Mouse (Mus musculus) heart, embryonic 16.5 days (tissue): ENCODE data around the gene Dguok. TPM values are rescaled to one million over a fixed set of nuclear protein-coding genes. Genes with fewer than 3 reads are reported as not detected.
A peak's percentile ranks its signal among the peaks of the same experiment; 100 is the strongest.

Experiments used
- ATAC-seq: fragments of 200-750 bp; cut with Nextera tagmentation; replicated peaks from 2 replicates; pipeline ENCODE4 v1.8.0; 2017; ENCODE audit warnings: moderate number of reproducible peaks; ENCODE audit not compliant: insufficient read depth, low FRiP score; ENCODE audit errors: extremely low read depth
- H3K27ac ChIP-seq: fragments of 300-500 bp; sonication (generic); 2 replicates; pipeline ENCODE4 v1.5.1; 2014; ENCODE audit warnings: mild to moderate bottlenecking, low read length, control low read depth, moderate library complexity
- H3K27me3 ChIP-seq: fragments of 300-500 bp; sonication (generic); 2 replicates; pipeline ENCODE4 v1.6.1; 2014; ENCODE audit warnings: low read length, mixed read lengths; ENCODE audit not compliant: control insufficient read depth, insufficient read depth
- H3K36me3 ChIP-seq: fragments of 300-500 bp; sonication (generic); 2 replicates; pipeline ENCODE4 v1.6.1; 2014; ENCODE audit not compliant: control insufficient read depth, insufficient read depth
- H3K4me1 ChIP-seq: fragments of 300-500 bp; sonication (generic); 2 replicates; pipeline ENCODE4 v1.6.1; 2014; ENCODE audit warnings: low read length, mixed read lengths; ENCODE audit not compliant: control insufficient read depth, insufficient read depth
- H3K4me2 ChIP-seq: fragments of 300-500 bp; sonication (generic); 2 replicates; pipeline ENCODE4 v1.6.1; 2014; ENCODE audit warnings: low read depth, mild to moderate bottlenecking, control low read depth, low read length
- H3K4me3 ChIP-seq: fragments of 300-500 bp; sonication (generic); 2 replicates; pipeline ENCODE4 v1.5.1; 2014; ENCODE audit warnings: mild to moderate bottlenecking, control low read depth, low read length
- H3K9ac ChIP-seq: fragments of 300-500 bp; sonication (generic); 2 replicates; pipeline ENCODE4 v1.6.1; 2014; ENCODE audit warnings: low read length, control low read depth
- H3K9me3 ChIP-seq: fragments of 300-500 bp; sonication (generic); replicated peaks from 2 replicates; pipeline ENCODE4 v1.6.1; 2016; ENCODE audit warnings: low read length; ENCODE audit not compliant: control insufficient read depth
- WGBS: fragments of 180-500 bp; shearing (Covaris S2); extraction: QIAGEN DNeasy Blood & Tissue Kit; methylation state at CpG from one replicate; pipeline ENCODE4 v1.1.7; 2014; 5-methylcytosine and 5-hydroxymethylcytosine counted together
- polyA plus RNA-seq: library from polyadenylated mRNA; unstranded; fragments of >200 nt; fragmentation: Nextera tagmentation; extraction: Ambion mirVana; gene quantifications from 2 replicates; pipeline ENCODE4 v1.2.1, GENCODE M21; 2015

Gene Dguok
- polyA plus RNA-seq, 1 experiment from 2014 or later = 57.6 TPM

DNA sequence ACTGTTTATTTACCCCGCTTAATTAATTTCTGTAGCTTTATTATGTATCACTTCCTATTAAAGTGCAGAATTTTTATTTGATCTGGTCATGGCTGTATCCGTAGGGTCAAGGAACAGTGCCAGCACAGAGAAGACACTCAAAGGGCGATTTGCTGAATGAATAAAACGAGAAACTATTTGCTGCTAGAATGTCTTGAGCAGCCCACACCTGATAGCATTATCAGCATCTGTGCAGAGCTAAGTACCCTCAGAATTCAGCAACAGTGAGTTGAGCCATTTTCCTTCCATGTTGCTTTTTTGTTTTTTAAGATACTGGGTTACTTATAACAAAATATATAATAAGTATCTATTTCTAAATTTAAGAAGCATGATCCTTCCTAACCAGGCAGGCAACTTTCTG lies 1.2 kb downstream of the Dguok start:
- peaks cover 20% of the 10 kb centered on the region for H3K4me1 ChIP-seq
- no peak overlapping the region for H3K9ac ChIP-seq
- peak overlapping the region; percentile 88 for H3K4me3 ChIP-seq
- 76% methylated on average over 4 of the region's 4 CpGs for WGBS
- peak overlapping the region; percentile 73 for H3K4me2 ChIP-seq
- no peaks in the 10 kb centered on the region; the same call in 1 of the 2 replicates for H3K9me3 ChIP-seq
- ATAC-seq = no peak
- H3K27ac ChIP-seq = peak overlapping the region; percentile 96
- no peaks in the 10 kb centered on the region for H3K27me3 ChIP-seq
- peaks cover under 1% of the 10 kb centered on the region; the same call in 1 of the 2 replicates for H3K36me3 ChIP-seq

GRCm38 (mm10) chr6:83503361-83503760 lies 3.4 kb downstream of the Dguok start:
- Histone ChIP-seq H3K4me3 (no peak overlapping the region), H3K27ac (no peak overlapping the region), H3K9me3 (no peaks in the 10 kb centered on the region; the same call in 1 of the 2 replicates), H3K27me3 (no peaks in the 10 kb centered on the region), H3K4me1 (peaks cover 20% of the 10 kb centered on the region), H3K4me2 (no peak overlapping the region), H3K9ac (no peak overlapping the region), H3K36me3 (peaks cover 7% of the 10 kb centered on the region; the same call in 1 of the 2 replicates)
- no peak for ATAC-seq
- 72% methylated on average over 3 of the region's 3 CpGs for WGBS

DNA sequence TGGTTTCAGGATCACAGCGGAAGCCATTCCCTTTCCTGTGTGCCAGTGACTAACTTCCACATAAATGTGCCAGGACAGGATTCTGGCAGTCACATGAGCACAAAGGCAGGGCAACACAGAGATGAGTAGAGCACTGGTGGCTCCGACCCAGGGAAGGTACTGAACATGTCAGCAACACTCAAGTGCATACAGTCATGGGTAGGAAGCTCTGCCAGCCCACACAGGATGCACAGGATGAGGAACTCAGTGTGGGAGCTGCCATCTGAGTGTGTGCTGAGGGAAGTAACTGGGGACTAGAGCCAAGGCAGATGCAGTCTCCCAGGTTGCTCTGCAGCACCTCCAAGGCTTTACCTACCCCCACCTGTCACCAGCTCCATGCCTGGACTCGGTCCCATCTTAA lies 4.1 kb downstream of the Dguok start:
- no peaks in the 10 kb centered on the region for H3K27me3 ChIP-seq

DNA sequence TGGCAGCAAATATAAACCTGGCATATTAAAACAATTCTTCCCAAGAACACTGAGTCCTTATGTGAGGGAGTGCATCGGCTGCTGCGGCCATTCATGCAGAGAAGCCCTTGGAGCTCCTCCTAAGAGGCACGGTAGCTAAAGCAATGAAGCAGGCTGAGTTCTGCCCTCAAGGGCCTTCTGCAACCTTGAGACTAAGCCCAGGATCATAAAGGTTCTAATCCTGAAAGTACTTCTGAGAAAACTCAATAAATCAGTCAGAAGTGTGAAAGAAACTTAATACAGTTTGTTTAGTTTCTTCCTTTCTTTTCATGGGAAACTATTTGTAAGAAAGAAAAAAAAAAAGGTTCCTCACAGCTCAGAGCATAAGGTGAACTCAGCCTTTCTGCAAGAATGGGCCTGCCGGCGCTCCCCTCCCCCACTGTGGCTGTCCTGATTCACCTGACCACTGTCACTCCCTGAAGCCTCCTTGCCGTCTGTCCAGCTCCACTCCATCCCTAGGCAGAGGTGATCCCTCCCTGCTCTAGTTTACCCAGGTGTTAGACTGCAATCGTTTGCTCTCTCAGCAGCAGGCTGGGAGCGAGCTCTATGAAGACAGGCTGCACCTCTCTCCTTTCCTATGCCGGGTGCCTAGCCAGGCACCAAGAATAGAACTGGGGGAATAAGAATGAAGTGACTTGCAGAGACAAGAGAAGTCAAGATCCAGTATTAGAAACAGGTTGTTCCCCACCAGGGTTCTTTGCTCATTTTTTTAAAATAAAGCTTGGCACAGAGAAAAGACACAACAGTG lies 5.1 kb downstream of the Dguok start:
- no peak for ATAC-seq
- peak overlapping the region; percentile 5; the same call in 1 of the 2 replicates for H3K27ac ChIP-seq
- no peak overlapping the region for H3K4me3 ChIP-seq
- peaks cover 7% of the 10 kb centered on the region; the same call in 1 of the 2 replicates for H3K36me3 ChIP-seq
- H3K4me1 ChIP-seq = peaks cover 27% of the 10 kb centered on the region
- no peaks in the 10 kb centered on the region for H3K27me3 ChIP-seq
- H3K4me2 ChIP-seq = no peak overlapping the region
- WGBS = 62% methylated on average over 9 of the region's 9 CpGs
- H3K9me3 ChIP-seq = no peaks in the 10 kb centered on the region; the same call in 1 of the 2 replicates
- H3K9ac ChIP-seq = no peak overlapping the region

More for the DNA sequence above, 4.1 kb downstream of the Dguok start:
- Histone ChIP-seq H3K9ac (no peak overlapping the region; the same call in 1 of the 2 replicates), H3K9me3 (no peaks in the 10 kb centered on the region; the same call in 1 of the 2 replicates), H3K4me2 (no peak overlapping the region), H3K4me3 (no peak overlapping the region), H3K36me3 (peaks cover 7% of the 10 kb centered on the region; the same call in 1 of the 2 replicates), H3K27ac (no peak overlapping the region), H3K4me1 (peaks cover 23% of the 10 kb centered on the region)
- no peak for ATAC-seq
- 69% methylated on average over 3 of the region's 3 CpGs for WGBS

GRCm38 (mm10) chr6:83500462-83500861 lies 6.3 kb downstream of the Dguok start:
- ATAC-seq = no peak
- H3K36me3 ChIP-seq = peaks cover 7% of the 10 kb centered on the region; the same call in 1 of the 2 replicates
- no peaks in the 10 kb centered on the region; the same call in 1 of the 2 replicates for H3K9me3 ChIP-seq
- H3K27me3 ChIP-seq = no peaks in the 10 kb centered on the region
- H3K9ac ChIP-seq = no peak overlapping the region
- peaks cover 36% of the 10 kb centered on the region for H3K4me1 ChIP-seq
- no peak overlapping the region for H3K4me3 ChIP-seq
- 57% methylated on average over 3 of the region's 3 CpGs for WGBS
- no peak overlapping the region for H3K27ac ChIP-seq
- no peak overlapping the region for H3K4me2 ChIP-seq

DNA sequence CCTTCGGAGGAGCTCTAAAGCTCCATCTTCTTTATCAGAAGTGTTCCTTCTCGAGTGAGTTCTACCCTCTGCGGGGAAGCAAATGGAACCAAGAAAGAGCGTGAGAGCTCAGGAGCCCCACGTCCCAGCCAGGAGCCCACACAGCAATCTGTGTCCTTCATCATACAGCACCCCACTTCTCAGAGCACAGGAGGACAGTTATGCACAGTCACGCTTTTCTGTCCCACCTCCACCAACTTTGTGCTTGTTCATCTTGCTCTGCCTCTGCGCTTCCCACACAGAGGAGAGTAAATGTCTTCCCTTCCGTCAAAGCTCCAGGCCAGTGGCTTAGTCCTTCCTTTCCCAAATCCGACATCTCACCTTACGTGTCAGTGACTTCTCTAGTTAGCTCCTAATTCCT lies 7.7 kb downstream of the Dguok start:
- no peak overlapping the region for H3K9ac ChIP-seq
- 93% methylated on average over 10 of the region's 10 CpGs for WGBS
- ATAC-seq = no peak
- H3K4me2 ChIP-seq = no peak overlapping the region
- peaks cover 34% of the 10 kb centered on the region for H3K4me1 ChIP-seq
- H3K4me3 ChIP-seq = no peak overlapping the region
- H3K36me3 ChIP-seq = peaks cover 7% of the 10 kb centered on the region; the same call in 1 of the 2 replicates
- H3K27me3 ChIP-seq = no peaks in the 10 kb centered on the region
- H3K9me3 ChIP-seq = no peaks in the 10 kb centered on the region; the same call in 1 of the 2 replicates
- H3K27ac ChIP-seq = no peak overlapping the region

GRCm38 (mm10) chr6:83496753-83497710 lies 9.7 kb downstream of the Dguok start:
- Histone ChIP-seq H3K27ac (peak overlapping the region; percentile 8), H3K9ac (0 out of 2 replicates have a peak overlapping the region, but pooled peaks have one; percentile 11), H3K4me1 (peaks cover 28% of the 10 kb centered on the region), H3K9me3 (no peaks in the 10 kb centered on the region; the same call in 1 of the 2 replicates), H3K36me3 (peaks cover 15% of the 10 kb centered on the region), H3K4me3 (no peak overlapping the region), H3K4me2 (0 out of 2 replicates have a peak overlapping the region, but pooled peaks have one; percentile 2), H3K27me3 (no peaks in the 10 kb centered on the region)
- peak; percentile 60; the same call in 1 of the 2 replicates for ATAC-seq
- 51% methylated on average over 22 of the region's 22 CpGs for WGBS

DNA sequence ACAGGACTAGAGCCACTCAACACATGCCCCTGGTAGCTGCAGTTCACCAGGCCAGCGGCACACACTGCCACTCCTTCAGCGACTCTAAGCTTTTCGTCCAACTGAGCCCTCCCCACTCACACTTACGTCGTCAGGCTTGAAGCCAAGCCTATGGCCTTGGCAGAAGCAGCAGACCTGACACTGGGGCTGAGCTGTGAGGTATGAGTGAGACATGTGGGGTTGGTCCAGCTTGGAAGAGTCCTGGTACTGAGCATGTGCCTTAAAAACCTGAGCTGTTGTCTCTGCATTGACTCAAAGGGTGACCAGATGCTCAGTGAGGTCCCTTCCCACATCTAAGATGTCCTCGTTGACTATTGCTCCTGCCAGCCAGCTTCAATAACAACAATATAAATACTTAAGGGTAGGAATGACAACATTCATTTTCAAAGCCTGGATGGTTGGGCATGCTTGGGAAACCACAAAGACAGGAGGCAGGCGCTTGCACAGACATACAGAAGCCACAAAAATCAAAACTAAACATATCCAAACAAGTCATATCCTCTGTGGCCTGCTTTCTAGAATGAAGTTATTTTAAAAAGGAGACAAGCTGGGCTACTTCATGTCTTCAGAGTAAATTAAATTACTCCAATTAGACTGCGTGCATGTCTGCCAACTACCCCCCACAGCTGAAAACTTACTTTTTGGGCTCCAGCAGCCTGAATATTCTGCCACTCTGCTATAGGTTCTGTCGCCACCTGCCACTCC lies 10.6 kb downstream of the Dguok start:
- Histone ChIP-seq H3K4me3 (no peak overlapping the region), H3K9me3 (no peaks in the 10 kb centered on the region; the same call in 1 of the 2 replicates), H3K9ac (no peak overlapping the region), H3K36me3 (peaks cover 15% of the 10 kb centered on the region), H3K4me1 (peaks cover 25% of the 10 kb centered on the region), H3K27ac (no peak overlapping the region), H3K4me2 (no peak overlapping the region), H3K27me3 (no peaks in the 10 kb centered on the region)
- ATAC-seq = peak; percentile 74; the same call in 1 of the 2 replicates
- 68% methylated on average over 9 of the region's 9 CpGs for WGBS
